Mouse (Mus musculus) layer of hippocampus, adult 9-10 months (tissue): ENCODE results near the gene Ift140.

ENCODE experiments used
- DNase-seq: peaks from one replicate; pipeline ENCODE4 v3.0.0; 2022; ENCODE audit warnings: low spot score

Ift140 gene

GRCm38 (mm10) chr17:25077771-25078372 lies 62.0 kb downstream of the Ift140 start:
- DNase-seq = no peak

DNA sequence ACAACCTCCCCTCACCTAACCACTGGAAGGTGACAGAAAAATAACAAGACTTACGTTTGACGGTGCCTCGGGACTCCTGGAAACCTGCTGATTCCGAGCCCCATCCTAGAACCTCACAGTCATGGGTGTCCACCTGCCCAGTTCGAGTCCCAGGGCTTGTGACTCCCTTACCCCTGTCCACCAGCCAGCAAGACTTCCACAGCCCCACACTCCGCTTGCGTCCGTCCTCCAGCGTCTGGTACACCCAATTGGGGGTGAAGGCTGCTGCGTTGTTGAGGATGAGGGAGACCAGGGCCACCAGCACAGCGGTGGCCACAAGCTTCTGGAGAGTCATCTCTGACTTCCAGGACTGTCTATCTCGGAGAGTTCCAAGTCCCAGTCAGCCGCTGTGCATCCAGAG lies 64.3 kb downstream of the Ift140 start:
- no peak for DNase-seq

DNA sequence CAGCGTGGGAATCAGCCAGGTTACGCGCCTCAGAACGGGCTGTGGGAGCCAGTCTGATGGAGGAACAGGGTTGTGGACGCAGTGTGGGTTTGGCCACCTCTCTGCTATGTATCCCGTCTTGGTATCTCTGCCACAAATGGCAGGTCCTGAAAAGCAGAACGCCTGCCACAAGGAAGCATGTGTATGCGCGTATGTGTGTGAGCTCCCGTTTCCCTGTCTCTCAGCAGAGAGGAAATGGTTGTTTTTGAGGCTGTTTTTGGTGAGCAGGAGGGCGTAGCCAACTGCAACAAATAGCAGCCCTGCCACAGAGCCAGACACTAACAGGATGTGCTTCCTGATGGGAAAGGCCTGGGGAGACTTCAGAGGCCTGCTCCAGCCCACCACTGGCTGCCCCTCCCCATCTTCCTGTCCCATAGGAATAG lies 65.1 kb downstream of the Ift140 start:
- DNase-seq = no peak

DNA sequence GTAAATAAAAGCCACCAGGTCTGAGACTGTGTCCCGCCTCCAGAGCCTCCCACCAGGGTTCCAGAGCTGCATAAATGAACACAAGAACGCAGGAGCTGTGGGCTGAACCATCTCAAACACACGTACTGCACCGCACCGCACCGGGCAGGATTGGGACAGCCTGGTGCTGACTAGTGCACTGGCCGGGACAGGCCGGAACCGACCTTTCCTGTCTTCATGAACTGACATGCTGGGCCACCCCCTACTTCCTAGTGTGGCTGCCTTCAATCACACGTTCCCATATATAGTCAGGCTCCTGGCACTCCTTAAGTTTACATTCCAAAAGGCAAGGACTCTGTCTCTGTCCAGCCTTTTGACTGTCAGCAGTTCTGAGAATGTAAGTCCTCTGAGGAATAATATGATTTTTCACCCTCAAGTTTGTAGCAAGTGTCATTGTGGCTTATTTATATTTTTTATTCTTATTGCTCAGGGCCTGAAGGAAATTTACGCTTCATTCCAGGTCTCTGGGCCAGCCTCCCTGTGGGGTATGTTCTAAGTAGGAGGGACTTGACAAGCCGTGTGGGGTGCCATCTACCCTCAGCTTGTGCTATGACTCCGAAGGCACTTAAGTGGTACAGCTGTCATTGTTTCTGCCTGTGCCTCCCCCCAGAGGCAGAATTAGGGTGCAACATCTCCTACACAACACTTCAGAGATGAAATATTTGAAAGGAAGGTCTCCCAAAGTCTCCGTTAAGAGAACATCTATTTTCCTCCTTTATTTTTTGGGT lies 66.4 kb downstream of the Ift140 start:
- no peak for DNase-seq

GRCm38 (mm10) chr17:25082887-25083286 lies 67.0 kb downstream of the Ift140 start:
- no peak for DNase-seq

DNA sequence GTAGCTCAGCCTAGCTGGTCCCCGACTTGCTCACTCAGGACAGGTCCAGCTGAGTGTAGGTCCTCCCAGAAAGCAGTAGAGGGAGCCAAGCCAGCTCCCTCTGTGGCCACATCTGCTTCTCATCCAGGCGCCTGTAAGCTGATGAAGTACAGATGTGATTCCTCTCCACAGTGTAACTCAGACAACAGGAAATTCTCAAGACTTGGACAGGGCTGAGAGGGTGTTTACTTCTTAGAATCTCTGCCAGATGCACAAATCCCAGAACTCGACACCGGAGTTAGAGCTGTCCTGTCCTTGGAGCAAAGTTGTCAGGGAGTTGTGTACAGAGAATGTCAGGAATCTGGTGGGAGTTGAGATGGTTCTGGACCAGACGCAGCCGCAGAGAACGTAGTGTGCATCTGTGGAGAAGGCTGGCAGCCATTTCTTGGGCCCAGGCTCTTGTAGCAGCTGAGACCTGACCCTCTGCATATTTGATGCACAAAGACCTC lies 67.6 kb downstream of the Ift140 start, which contains the start of gene Tmem204:
Tmem204 (minus strand) TSS at position 148 of the 488 bp plus-strand sequence.
- no peak for DNase-seq

DNA sequence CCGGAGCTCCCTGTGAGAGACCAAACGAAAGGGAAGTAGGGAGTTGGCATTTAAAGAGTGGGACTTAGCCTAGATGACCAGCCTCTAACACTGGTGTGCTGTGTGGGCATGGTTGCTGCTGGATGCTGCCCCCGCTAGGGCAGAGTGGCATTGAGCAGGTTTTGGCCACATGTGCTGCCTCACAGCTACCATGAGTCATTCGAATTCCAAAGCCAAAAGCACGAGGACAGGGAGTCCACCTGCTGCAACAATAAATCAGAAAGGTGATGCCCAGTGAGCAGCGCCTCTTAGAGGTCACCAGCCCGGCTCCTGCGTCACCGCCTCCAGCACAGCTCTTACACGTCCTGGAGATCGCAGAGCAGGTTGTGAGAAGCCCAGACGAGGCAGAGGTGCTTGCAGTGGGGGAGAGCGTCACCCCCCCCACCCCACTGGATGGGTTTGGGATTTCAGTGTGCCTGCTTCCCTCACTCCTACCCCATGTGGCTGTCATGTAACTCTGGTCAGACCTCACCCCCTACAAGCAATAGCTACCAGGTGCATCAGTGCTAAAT lies 69.0 kb downstream of the Ift140 start:
- DNase-seq = no peak

DNA sequence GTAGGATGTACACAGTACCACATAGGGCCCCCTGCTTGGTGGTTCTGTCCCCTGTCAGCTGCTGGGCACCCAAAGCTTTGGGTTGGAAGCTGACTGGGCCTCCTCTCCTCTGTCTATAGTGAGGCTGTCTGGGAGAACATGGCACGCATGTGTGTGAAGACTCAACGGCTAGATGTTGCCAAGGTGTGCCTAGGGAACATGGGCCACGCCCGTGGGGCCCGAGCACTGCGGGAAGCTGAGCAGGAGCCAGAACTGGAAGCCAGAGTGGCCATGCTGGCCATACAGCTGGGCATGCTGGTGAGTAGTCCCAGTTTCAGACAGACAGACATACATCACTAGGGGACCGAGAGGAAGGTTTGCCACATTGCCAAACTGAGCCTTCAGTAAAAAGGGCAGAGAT lies 70.8 kb downstream of the Ift140 start:
- no peak for DNase-seq

GRCm38 (mm10) chr17:25089158-25089557 lies 73.3 kb downstream of the Ift140 start:
- DNase-seq = no peak

- no peak for DNase-seq
These were observed 74.6 kb downstream of the Ift140 start for GRCm38 (mm10) chr17:25090450-25090849.

GRCm38 (mm10) chr17:25096221-25096620 lies 80.3 kb downstream of the Ift140 start:
- DNase-seq = no peak

- DNase-seq = no peak
These were observed 84.2 kb downstream of the Ift140 start for GRCm38 (mm10) chr17:25100052-25100451.

GRCm38 (mm10) chr17:25101338-25101737 lies 85.5 kb downstream of the Ift140 start:
- no peak for DNase-seq

DNA sequence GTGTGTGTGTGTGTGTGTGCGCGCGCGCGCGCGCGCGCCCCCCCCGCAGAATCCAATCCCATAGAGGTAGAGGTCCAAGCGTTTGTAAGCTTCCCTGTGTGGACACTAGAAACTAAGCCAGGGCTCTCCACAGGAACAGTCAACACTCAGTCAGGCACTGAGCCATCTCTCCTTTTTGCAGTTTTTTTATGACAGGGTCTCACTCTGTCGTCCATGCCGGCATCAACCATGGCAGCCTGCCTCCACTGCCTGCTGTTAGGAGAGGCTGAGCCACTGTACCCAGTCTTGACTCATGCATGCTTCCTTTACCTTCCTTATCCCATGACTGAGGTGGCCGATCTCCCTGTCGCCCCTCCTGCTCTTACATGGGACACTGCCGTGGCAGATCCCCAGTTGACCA lies 91.9 kb downstream of the Ift140 start:
- DNase-seq = no peak

GRCm38 (mm10) chr17:25109578-25109977 lies 93.7 kb downstream of the Ift140 start:
- DNase-seq = no peak

DNA sequence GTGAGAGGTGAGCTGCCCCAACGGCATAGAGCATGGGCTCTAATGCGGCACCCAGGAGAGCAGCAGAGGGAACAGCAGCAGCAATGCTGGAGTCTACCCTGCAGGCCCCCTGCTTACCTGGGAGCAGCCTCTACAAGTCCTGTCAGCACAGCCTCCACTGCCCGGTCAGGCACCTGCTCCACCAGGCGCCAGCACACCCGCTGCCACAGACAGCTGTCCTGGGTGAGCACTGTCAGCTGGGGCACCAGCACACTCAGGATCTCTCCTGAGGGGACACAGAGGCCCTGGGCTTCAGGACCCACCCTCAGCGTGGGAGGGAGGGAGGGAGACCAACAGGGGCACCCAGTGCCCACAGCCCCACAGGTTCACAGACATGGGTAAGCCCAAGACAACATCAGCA lies 94.7 kb downstream of the Ift140 start:
- DNase-seq = no peak

DNA sequence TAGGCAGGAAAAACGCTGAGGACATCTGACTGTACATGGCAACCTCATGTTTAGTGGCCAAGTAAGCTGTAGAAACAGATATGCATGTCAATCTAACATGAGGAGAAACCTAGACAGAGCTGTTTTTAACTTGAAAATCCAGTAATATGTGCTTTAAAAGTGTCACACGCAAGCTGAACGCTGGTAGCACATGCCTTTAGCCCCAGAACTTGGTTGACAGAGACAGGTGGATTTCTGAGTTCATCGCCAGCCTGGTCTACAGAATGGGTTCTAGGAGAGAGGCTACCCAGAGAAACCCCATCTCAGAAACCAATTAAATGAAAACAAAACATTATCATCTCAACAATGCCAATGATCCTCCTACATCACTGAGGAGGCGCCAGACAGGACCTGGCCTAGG lies 95.3 kb downstream of the Ift140 start:
- no peak for DNase-seq

GRCm38 (mm10) chr17:25111739-25112422 lies 96.0 kb downstream of the Ift140 start:
- no peak for DNase-seq

GRCm38 (mm10) chr17:25112423-25112810 lies 96.5 kb downstream of the Ift140 start:
- no peak for DNase-seq

DNA sequence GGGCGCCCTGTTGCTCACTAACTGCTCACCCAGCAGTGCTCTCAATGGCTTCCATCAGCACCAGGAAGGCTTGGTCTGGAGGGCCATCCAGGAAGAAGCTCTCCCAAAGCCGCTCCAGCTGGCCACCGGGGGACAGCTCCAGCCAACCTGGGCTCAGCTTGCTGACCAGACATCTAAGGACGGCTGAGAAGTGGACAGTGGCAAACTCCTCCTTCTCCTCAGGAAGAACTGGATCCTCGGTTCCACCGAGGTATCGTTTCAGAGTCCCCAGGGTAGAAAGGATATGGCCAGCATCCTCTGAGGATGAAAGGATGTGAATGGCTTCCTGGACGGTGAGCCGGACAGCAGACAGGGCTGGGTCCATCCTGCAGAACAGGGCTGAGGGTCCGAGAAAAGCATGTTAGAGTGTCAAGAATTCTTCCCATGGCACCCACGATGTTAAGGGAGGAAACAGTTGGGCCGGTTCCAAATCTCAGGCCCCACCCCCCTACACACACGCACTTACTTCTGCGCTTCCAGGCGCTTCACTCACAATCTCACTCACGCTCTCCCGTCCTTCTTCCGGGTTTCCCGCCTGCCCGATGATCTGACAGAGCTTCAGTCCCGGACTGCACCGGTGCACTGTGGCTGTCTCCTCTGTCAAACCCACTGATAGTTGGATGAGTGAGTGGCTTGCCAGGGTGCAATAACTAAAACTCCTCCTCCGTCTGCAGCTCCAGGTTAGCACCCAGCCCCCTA lies 99.2 kb downstream of the Ift140 start:
- no peak for DNase-seq

- peak; percentile 78 for DNase-seq
These were observed 100.0 kb downstream of the Ift140 start, which contains the start of gene Telo2 for GRCm38 (mm10) chr17:25115664-25116432. TSS of gene Telo2 (minus strand) at chr17:25115967.
